ENCODE assay signal across 11 mouse cellular contexts in genomic region chr11:40753836-40754235, GRCm38 (mm10). TPM values are rescaled to one million over a fixed set of nuclear protein-coding genes. Genes with fewer than 3 reads are reported as not detected.
DNase-seq lines count a peak whose midpoint lies in the region; ATAC-seq and TF ChIP-seq lines count a peak whose summit lies in the region.
"Had no signal": no experiment of that assay in that cellular context is flagged by ENCODE, and none has a peak within 500 bp of the region (broad histone marks: within the 10 kb centered on the region; RNA-seq: fewer than 3 reads in every experiment).

No protein-coding gene starts in this region.

- no peak for TF ChIP-seq CTCF in ES-Bruce4 (IDR thresholded peaks at IDR 0.05; ENCODE audit: low read depth, low read length)
- no peak for TF ChIP-seq CTCF in liver, embryonic 14.5 days (IDR thresholded peaks at IDR 0.05; ENCODE audit: low read depth)

- peaks cover 14% of the 10 kb centered on the region for H3K4me1 ChIP-seq in hindbrain, embryonic 13.5 days (replicated peaks)
- no peaks in the 10 kb centered on the region for H3K4me1 ChIP-seq in hindbrain, embryonic 11.5 days (replicated peaks; ENCODE audit: control insufficient read depth, insufficient read depth, low read length)
- no peaks in the 10 kb centered on the region for H3K4me1 ChIP-seq in ES-Bruce4 (ENCODE audit: control insufficient read depth, insufficient read depth, low read length)
- 0 out of 2 replicates have a peak, but pooled peaks cover 3% of the 10 kb centered on the region for H3K4me1 ChIP-seq in heart, embryonic 11.5 days (ENCODE audit: control insufficient read depth, insufficient read depth, low read length)
- peaks cover 4 to 5% of the 10 kb centered on the region in 2 experiments for H3K4me1 ChIP-seq in liver, embryonic 14.5 days (replicated peaks; ENCODE audit: control insufficient read depth in 2 of 2, insufficient read depth in 2 of 2, low read length in 1 of 2)

- H3K4me2 ChIP-seq in hindbrain, embryonic 13.5 days: peak overlapping the region; percentile 70; the same call in 1 of the 2 replicates
- no peak overlapping the region for H3K4me2 ChIP-seq in hindbrain, embryonic 11.5 days (replicated peaks; ENCODE audit: low read depth, low read length)
- peak overlapping the region; percentile 80 for H3K4me2 ChIP-seq in heart, embryonic 11.5 days
- peak overlapping the region; percentile 87 for H3K4me2 ChIP-seq in liver, embryonic 14.5 days (ENCODE audit: low read depth)

- TF ChIP-seq EP300 in ES-Bruce4 (IDR thresholded peaks at IDR 0.05; ENCODE audit: insufficient read depth, low read depth, low read length): no peak
- no peak for TF ChIP-seq EP300 in liver, embryonic 14.5 days (IDR thresholded peaks at IDR 0.05; ENCODE audit: low read depth)

- TF ChIP-seq POLR2A in ES-Bruce4 (IDR thresholded peaks at IDR 0.05; ENCODE audit: insufficient read depth, low read length): no peak

- WGBS in hindbrain, embryonic 13.5 days: 82% methylated on average over 6 of the region's 6 CpGs
- 86% methylated on average over 6 of the region's 6 CpGs for WGBS in hindbrain, embryonic 11.5 days
- 39% methylated on average over 6 of the region's 6 CpGs for WGBS in heart, embryonic 11.5 days (ENCODE audit: insufficient replicate concordance)
- 70% methylated on average over 6 of the region's 6 CpGs for WGBS in liver, embryonic 14.5 days (ENCODE audit: insufficient replicate concordance)

- DNase-seq in hindbrain, embryonic 11.5 days (ENCODE audit: low spot score): no peak
- no peak for DNase-seq in liver, embryonic 14.5 days (ENCODE audit: low read depth in 3 of 3, low spot score in 3 of 3)
- no peak for DNase-seq in thymus, postnatal 14 days
- DNase-seq in spleen, postnatal 14 days (ENCODE audit: low spot score in 2 of 2): no peak
- DNase-seq: cerebellum, adult 9-10 months; kidney, postnatal 4 days; thymus, postnatal 4 days had no signal

- H3K36me3 ChIP-seq in hindbrain, embryonic 13.5 days: peaks cover 6% of the 10 kb centered on the region
- no peaks in the 10 kb centered on the region for H3K36me3 ChIP-seq in hindbrain, embryonic 11.5 days (ENCODE audit: control insufficient read depth, insufficient read depth, low read length)
- peaks cover 44% of the 10 kb centered on the region for H3K36me3 ChIP-seq in ES-Bruce4 (ENCODE audit: control insufficient read depth, insufficient read depth, low read length, poor library complexity, severe bottlenecking)
- H3K36me3 ChIP-seq in heart, embryonic 11.5 days (ENCODE audit: control insufficient read depth, insufficient read depth, low read length): no peaks in the 10 kb centered on the region
- H3K36me3 ChIP-seq in liver, embryonic 14.5 days (replicated peaks; ENCODE audit: control insufficient read depth, insufficient read depth, low read depth): no peaks in the 10 kb centered on the region

- H3K4me3 ChIP-seq in hindbrain, embryonic 13.5 days: no peak overlapping the region
- H3K4me3 ChIP-seq in hindbrain, embryonic 11.5 days (ENCODE audit: low read depth, low read length): no peak overlapping the region
- peak overlapping the region; percentile 49 for H3K4me3 ChIP-seq in ES-Bruce4 (ENCODE audit: low read depth, low read length)
- H3K4me3 ChIP-seq in heart, embryonic 11.5 days (ENCODE audit: low read depth, low read length): peak overlapping the region; percentile 90
- H3K4me3 ChIP-seq in liver, embryonic 14.5 days (ENCODE audit: insufficient read depth in 1 of 2, low read depth in 2 of 2, low read length in 2 of 2): peak overlapping the region in 1 of 2 experiments; percentile 95; a peak in 2 of 4 replicates

- ATAC-seq in hindbrain, embryonic 13.5 days (ENCODE audit: low FRiP score): no peak
- ATAC-seq in hindbrain, embryonic 11.5 days (ENCODE audit: low FRiP score): no peak
- no peak for ATAC-seq in heart, embryonic 11.5 days (replicated peaks; ENCODE audit: insufficient number of reproducible peaks, low FRiP score, low TSS enrichment)
- ATAC-seq in liver, embryonic 14.5 days (ENCODE audit: insufficient read depth): no peak
- no peak for ATAC-seq in monocyte, adult 5-6 weeks (replicated peaks; ENCODE audit: insufficient number of reproducible peaks, low FRiP score, low TSS enrichment, poor library complexity, severe bottlenecking)

- no peak overlapping the region for H3K9ac ChIP-seq in hindbrain, embryonic 13.5 days
- no peak overlapping the region for H3K9ac ChIP-seq in hindbrain, embryonic 11.5 days (ENCODE audit: low read depth, low read length)
- H3K9ac ChIP-seq in ES-Bruce4 (ENCODE audit: low read depth, poor library complexity, severe bottlenecking): peak overlapping the region; percentile 96
- H3K9ac ChIP-seq in heart, embryonic 11.5 days (ENCODE audit: low read depth, low read length): no peak overlapping the region
- no peak overlapping the region for H3K9ac ChIP-seq in liver, embryonic 14.5 days (replicated peaks)

- no peaks in the 10 kb centered on the region for H3K9me3 ChIP-seq in hindbrain, embryonic 13.5 days
- no peaks in the 10 kb centered on the region for H3K9me3 ChIP-seq in hindbrain, embryonic 11.5 days (ENCODE audit: control insufficient read depth, low read length)
- no peaks in the 10 kb centered on the region for H3K9me3 ChIP-seq in ES-Bruce4 (replicated peaks; ENCODE audit: control insufficient read depth, insufficient read depth, low read length, poor library complexity, severe bottlenecking)
- no peaks in the 10 kb centered on the region for H3K9me3 ChIP-seq in heart, embryonic 11.5 days (replicated peaks; ENCODE audit: control insufficient read depth, low read length)
- H3K9me3 ChIP-seq in liver, embryonic 14.5 days (ENCODE audit: control insufficient read depth, low read length): no peaks in the 10 kb centered on the region

- no peak overlapping the region for H3K27ac ChIP-seq in hindbrain, embryonic 13.5 days
- no peak overlapping the region for H3K27ac ChIP-seq in hindbrain, embryonic 11.5 days (ENCODE audit: low read depth, low read length)
- H3K27ac ChIP-seq in ES-Bruce4 (ENCODE audit: insufficient read depth, low read length): peak overlapping the region; percentile 34; the same call in 1 of the 2 replicates
- H3K27ac ChIP-seq in heart, embryonic 11.5 days (ENCODE audit: low read depth, low read length): no peak overlapping the region
- no peak overlapping the region for H3K27ac ChIP-seq in liver, embryonic 14.5 days

- no peaks in the 10 kb centered on the region for H3K27me3 ChIP-seq in hindbrain, embryonic 13.5 days
- no peaks in the 10 kb centered on the region for H3K27me3 ChIP-seq in hindbrain, embryonic 11.5 days (ENCODE audit: control insufficient read depth, insufficient read depth, low read length)
- no peaks in the 10 kb centered on the region for H3K27me3 ChIP-seq in ES-Bruce4 (ENCODE audit: control insufficient read depth, insufficient read depth, low read length, poor library complexity, severe bottlenecking)
- H3K27me3 ChIP-seq in heart, embryonic 11.5 days (ENCODE audit: control insufficient read depth, insufficient read depth, low read length): no peaks in the 10 kb centered on the region
- H3K27me3 ChIP-seq in liver, embryonic 14.5 days (ENCODE audit: control insufficient read depth, insufficient read depth, low read length): no peaks in the 10 kb centered on the region

RNA-seq across cellular contexts. Expression of gene Ccng1, which starts 1.3 kb away (rescaled TPM):
- polyA plus RNA-seq in hindbrain, embryonic 13.5 days (2015; fragmentation: Nextera tagmentation; extraction: Ambion mirVana): 36.7 and 38.7 TPM in 2 replicates
- polyA plus RNA-seq in hindbrain, embryonic 11.5 days (2014; fragmentation: Nextera tagmentation; extraction: Ambion mirVana): 48.9 and 51.4 TPM in 2 replicates
- polyA plus RNA-seq in ES-Bruce4 (2011; ENCODE audit: insufficient read depth, insufficient read length, low read depth, missing spikeins): 316 and 327 TPM in 2 replicates
- polyA plus RNA-seq in heart, embryonic 11.5 days (2014; fragmentation: Nextera tagmentation; extraction: Ambion mirVana): 123 and 150 TPM in 2 replicates
- polyA plus RNA-seq in liver, embryonic 14.5 days (2012; rRNA removed): 4.3 and 6.7 TPM in 2 replicates
- 20.4 and 22.2 TPM in 2 replicates for polyA plus RNA-seq in liver, embryonic 14.5 days (2014; fragmentation: Nextera tagmentation; extraction: Ambion mirVana)
- total RNA-seq in monocyte, adult 5-6 weeks (2017): 70.3 to 89.6 TPM (median 85.1 TPM) in 3 replicates

RNA-seq across cellular contexts. Expression of gene Nudcd2, which starts 20.4 kb away (rescaled TPM):
- polyA plus RNA-seq in hindbrain, embryonic 13.5 days (2015; fragmentation: Nextera tagmentation; extraction: Ambion mirVana): 74.8 and 79.1 TPM in 2 replicates
- polyA plus RNA-seq in hindbrain, embryonic 11.5 days (2014; fragmentation: Nextera tagmentation; extraction: Ambion mirVana): 184 and 196 TPM in 2 replicates
- 194 and 199 TPM in 2 replicates for polyA plus RNA-seq in ES-Bruce4 (2011; ENCODE audit: insufficient read depth, insufficient read length, low read depth, missing spikeins)
- 129 and 130 TPM in 2 replicates for polyA plus RNA-seq in heart, embryonic 11.5 days (2014; fragmentation: Nextera tagmentation; extraction: Ambion mirVana)
- 21.0 and 29.2 TPM in 2 replicates for polyA plus RNA-seq in liver, embryonic 14.5 days (2012; rRNA removed)
- 79.6 and 82.8 TPM in 2 replicates for polyA plus RNA-seq in liver, embryonic 14.5 days (2014; fragmentation: Nextera tagmentation; extraction: Ambion mirVana)
- 16.8 to 31.9 TPM (median 27.7 TPM) in 3 replicates for total RNA-seq in monocyte, adult 5-6 weeks (2017)

RNA-seq across cellular contexts. Expression of gene Hmmr, which starts 20.6 kb away (rescaled TPM):
- 10.0 and 11.2 TPM in 2 replicates for polyA plus RNA-seq in hindbrain, embryonic 13.5 days (2015; fragmentation: Nextera tagmentation; extraction: Ambion mirVana)
- polyA plus RNA-seq in hindbrain, embryonic 11.5 days (2014; fragmentation: Nextera tagmentation; extraction: Ambion mirVana): 55.0 TPM in 2 replicates
- polyA plus RNA-seq in ES-Bruce4 (2011; ENCODE audit: insufficient read depth, insufficient read length, low read depth, missing spikeins): 166 and 182 TPM in 2 replicates
- 60.1 and 63.6 TPM in 2 replicates for polyA plus RNA-seq in heart, embryonic 11.5 days (2014; fragmentation: Nextera tagmentation; extraction: Ambion mirVana)
- 23.1 and 31.0 TPM in 2 replicates for polyA plus RNA-seq in liver, embryonic 14.5 days (2012; rRNA removed)
- polyA plus RNA-seq in liver, embryonic 14.5 days (2014; fragmentation: Nextera tagmentation; extraction: Ambion mirVana): 56.0 and 58.7 TPM in 2 replicates
- 0.58 to 1.9 TPM in 2 of 3 replicates, not detected in the other for total RNA-seq in monocyte, adult 5-6 weeks (2017)

RNA-seq across cellular contexts. Expression of gene Mat2b, which starts 58.8 kb away (rescaled TPM):
- polyA plus RNA-seq in hindbrain, embryonic 13.5 days (2015; fragmentation: Nextera tagmentation; extraction: Ambion mirVana): 65.8 and 70.0 TPM in 2 replicates
- polyA plus RNA-seq in hindbrain, embryonic 11.5 days (2014; fragmentation: Nextera tagmentation; extraction: Ambion mirVana): 105 and 107 TPM in 2 replicates
- polyA plus RNA-seq in ES-Bruce4 (2011; ENCODE audit: insufficient read depth, insufficient read length, low read depth, missing spikeins): 60.9 and 67.3 TPM in 2 replicates
- polyA plus RNA-seq in heart, embryonic 11.5 days (2014; fragmentation: Nextera tagmentation; extraction: Ambion mirVana): 105 and 125 TPM in 2 replicates
- 21.9 and 30.3 TPM in 2 replicates for polyA plus RNA-seq in liver, embryonic 14.5 days (2012; rRNA removed)
- polyA plus RNA-seq in liver, embryonic 14.5 days (2014; fragmentation: Nextera tagmentation; extraction: Ambion mirVana): 58.2 and 61.4 TPM in 2 replicates
- 136 to 161 TPM (median 144 TPM) in 3 replicates for total RNA-seq in monocyte, adult 5-6 weeks (2017)

Comparison
In these comparisons a context has a peak if more than half of its experiments do, and no peak if none do; other contexts are left out.
1. H3K4me3 ChIP-seq: peak in ES-Bruce4 (single experiment) and heart, embryonic 11.5 days (single experiment); none in hindbrain, embryonic 13.5 days (single experiment) and hindbrain, embryonic 11.5 days (single experiment).